Mouse (Mus musculus): ENCODE measurements around the gene 9430097D07Rik. TPM values are rescaled to one million over a fixed set of nuclear protein-coding genes. Genes with fewer than 3 reads are reported as not detected.

The 9430097D07Rik gene
- polyA plus RNA-seq, 1 experiment from 2014 or later, result 0.18 TPM

GRCm38 (mm10) chr2:32610610-32611229 lies 35.2 kb upstream of the 9430097D07Rik start:
- Histone ChIP-seq H3K9ac (ENCODE audit: low read depth, low read length) (no peak overlapping the region), H3K9me3 (ENCODE audit: control insufficient read depth, low read length) (no peaks in the 10 kb centered on the region), H3K4me2 (ENCODE audit: low read depth, low read length) (peak overlapping the region; percentile 46), H3K36me3 (ENCODE audit: control insufficient read depth, insufficient read depth, low read length) (peaks cover 24% of the 10 kb centered on the region), H3K4me3 (ENCODE audit: low read depth, low read length) (peak overlapping the region; percentile 32), H3K27me3 (replicated peaks; ENCODE audit: control insufficient read depth, insufficient read depth, low read length) (0 out of 2 replicates have a peak, but pooled peaks cover 3% of the 10 kb centered on the region), H3K4me1 (ENCODE audit: control insufficient read depth, insufficient read depth, low read length) (peaks cover 21% of the 10 kb centered on the region), H3K27ac (replicated peaks; ENCODE audit: low read depth, low read length) (no peak overlapping the region)
- WGBS, result 17% methylated on average over 23 of the region's 23 CpGs
- peak; percentile 70 for DNase-seq (ENCODE audit: low spot score)
- ATAC-seq (ENCODE audit: low read depth), result no peak

- ATAC-seq (ENCODE audit: low read depth), result peak; percentile 6; the same call in 1 of the 2 replicates
- no peak for DNase-seq (ENCODE audit: low spot score)
- peaks cover 21% of the 10 kb centered on the region for H3K4me1 ChIP-seq (ENCODE audit: control insufficient read depth, insufficient read depth, low read length)
- H3K27ac ChIP-seq (replicated peaks; ENCODE audit: low read depth, low read length), result peak overlapping the region; percentile 72
- no peaks in the 10 kb centered on the region for H3K9me3 ChIP-seq (ENCODE audit: control insufficient read depth, low read length)
- 0 out of 2 replicates have a peak, but pooled peaks cover 3% of the 10 kb centered on the region for H3K27me3 ChIP-seq (replicated peaks; ENCODE audit: control insufficient read depth, insufficient read depth, low read length)
- 52% methylated on average over 18 of the region's 18 CpGs for WGBS
- peaks cover 12% of the 10 kb centered on the region for H3K36me3 ChIP-seq (ENCODE audit: control insufficient read depth, insufficient read depth, low read length)
- peak overlapping the region; percentile 86 for H3K4me2 ChIP-seq (ENCODE audit: low read depth, low read length)
- peak overlapping the region; percentile 53; the same call in 1 of the 2 replicates for H3K9ac ChIP-seq (ENCODE audit: low read depth, low read length)
- H3K4me3 ChIP-seq (ENCODE audit: low read depth, low read length), result peak overlapping the region; percentile 57
Measured at GRCm38 (mm10) chr2:32608778-32609435, 33.4 kb upstream of the 9430097D07Rik start.

- 0 out of 2 replicates have a peak, but pooled peaks cover 3% of the 10 kb centered on the region for H3K27me3 ChIP-seq (replicated peaks; ENCODE audit: control insufficient read depth, insufficient read depth, low read length)
- peaks cover 21% of the 10 kb centered on the region for H3K4me1 ChIP-seq (ENCODE audit: control insufficient read depth, insufficient read depth, low read length)
- DNase-seq (ENCODE audit: low spot score) (peak; percentile 87), ATAC-seq (ENCODE audit: low read depth) (peak; percentile 58)
- peaks cover 12% of the 10 kb centered on the region for H3K36me3 ChIP-seq (ENCODE audit: control insufficient read depth, insufficient read depth, low read length)
- H3K27ac ChIP-seq (replicated peaks; ENCODE audit: low read depth, low read length), result peak overlapping the region; percentile 72
- H3K9ac ChIP-seq (ENCODE audit: low read depth, low read length), result peak overlapping the region; percentile 73
- H3K9me3 ChIP-seq (ENCODE audit: control insufficient read depth, low read length), result no peaks in the 10 kb centered on the region
- H3K4me2 ChIP-seq (ENCODE audit: low read depth, low read length), result peak overlapping the region; percentile 86
- 5% methylated on average over 25 of the region's 25 CpGs for WGBS
- peak overlapping the region; percentile 57 for H3K4me3 ChIP-seq (ENCODE audit: low read depth, low read length)
Measured at GRCm38 (mm10) chr2:32608141-32608777, 32.8 kb upstream of the 9430097D07Rik start.

GRCm38 (mm10) chr2:32607262-32607947 lies 31.9 kb upstream of the 9430097D07Rik start:
- Histone ChIP-seq H3K36me3 (ENCODE audit: control insufficient read depth, insufficient read depth, low read length) (peaks cover 5% of the 10 kb centered on the region; the same call in 1 of the 2 replicates), H3K4me3 (ENCODE audit: low read depth, low read length) (peak overlapping the region; percentile 57), H3K27ac (replicated peaks; ENCODE audit: low read depth, low read length) (peak overlapping the region; percentile 72), H3K4me1 (ENCODE audit: control insufficient read depth, insufficient read depth, low read length) (peaks cover 21% of the 10 kb centered on the region), H3K27me3 (replicated peaks; ENCODE audit: control insufficient read depth, insufficient read depth, low read length) (0 out of 2 replicates have a peak, but pooled peaks cover 3% of the 10 kb centered on the region), H3K9ac (ENCODE audit: low read depth, low read length) (peak overlapping the region; percentile 73), H3K9me3 (ENCODE audit: control insufficient read depth, low read length) (no peaks in the 10 kb centered on the region), H3K4me2 (ENCODE audit: low read depth, low read length) (peak overlapping the region; percentile 86)
- 7% methylated on average over 13 of the region's 34 CpGs for WGBS
- DNase-seq (ENCODE audit: low spot score), result peak; percentile 84
- ATAC-seq (ENCODE audit: low read depth), result peak; percentile 17; the same call in 1 of the 2 replicates

- WGBS, result 27% methylated on average over 22 of the region's 55 CpGs
- no peaks in the 10 kb centered on the region for H3K9me3 ChIP-seq (ENCODE audit: control insufficient read depth, low read length)
- DNase-seq (ENCODE audit: low spot score), result peak; percentile 92
- H3K27ac ChIP-seq (replicated peaks; ENCODE audit: low read depth, low read length), result peak overlapping the region; percentile 72; the same call in 1 of the 2 replicates
- peaks cover 22% of the 10 kb centered on the region for H3K4me1 ChIP-seq (ENCODE audit: control insufficient read depth, insufficient read depth, low read length)
- 0 out of 2 replicates have a peak, but pooled peaks cover 3% of the 10 kb centered on the region for H3K27me3 ChIP-seq (replicated peaks; ENCODE audit: control insufficient read depth, insufficient read depth, low read length)
- ATAC-seq (ENCODE audit: low read depth), result peak; percentile 87
- peak overlapping the region; percentile 57 for H3K4me3 ChIP-seq (ENCODE audit: low read depth, low read length)
- H3K9ac ChIP-seq (ENCODE audit: low read depth, low read length), result peak overlapping the region; percentile 73
- no peaks in the 10 kb centered on the region for H3K36me3 ChIP-seq (ENCODE audit: control insufficient read depth, insufficient read depth, low read length)
- peak overlapping the region; percentile 86 for H3K4me2 ChIP-seq (ENCODE audit: low read depth, low read length)
Measured at GRCm38 (mm10) chr2:32606161-32607142, 31.0 kb upstream of the 9430097D07Rik start.

GRCm38 (mm10) chr2:32604631-32605030 lies 29.1 kb upstream of the 9430097D07Rik start:
- DNase-seq (ENCODE audit: low spot score), result no peak
- no peak overlapping the region for H3K9ac ChIP-seq (ENCODE audit: low read depth, low read length)
- H3K9me3 ChIP-seq (ENCODE audit: control insufficient read depth, low read length), result no peaks in the 10 kb centered on the region
- 0 out of 2 replicates have a peak, but pooled peaks cover 3% of the 10 kb centered on the region for H3K27me3 ChIP-seq (replicated peaks; ENCODE audit: control insufficient read depth, insufficient read depth, low read length)
- H3K4me1 ChIP-seq (ENCODE audit: control insufficient read depth, insufficient read depth, low read length), result peaks cover 20% of the 10 kb centered on the region
- 55% methylated on average over 10 of the region's 10 CpGs for WGBS
- H3K36me3 ChIP-seq (ENCODE audit: control insufficient read depth, insufficient read depth, low read length), result no peaks in the 10 kb centered on the region
- H3K4me3 ChIP-seq (ENCODE audit: low read depth, low read length), result no peak overlapping the region
- no peak overlapping the region for H3K27ac ChIP-seq (replicated peaks; ENCODE audit: low read depth, low read length)
- ATAC-seq (ENCODE audit: low read depth), result no peak
- no peak overlapping the region for H3K4me2 ChIP-seq (ENCODE audit: low read depth, low read length)

- ATAC-seq (ENCODE audit: low read depth) (peak; percentile 56), DNase-seq (ENCODE audit: low spot score) (peak; percentile 80)
- Histone ChIP-seq H3K4me3 (ENCODE audit: low read depth, low read length) (peak overlapping the region; percentile 33), H3K4me2 (ENCODE audit: low read depth, low read length) (peak overlapping the region; percentile 51), H3K27ac (replicated peaks; ENCODE audit: low read depth, low read length) (peak overlapping the region; percentile 61), H3K27me3 (replicated peaks; ENCODE audit: control insufficient read depth, insufficient read depth, low read length) (0 out of 2 replicates have a peak, but pooled peaks cover 3% of the 10 kb centered on the region), H3K4me1 (ENCODE audit: control insufficient read depth, insufficient read depth, low read length) (peaks cover 7% of the 10 kb centered on the region), H3K36me3 (ENCODE audit: control insufficient read depth, insufficient read depth, low read length) (peaks cover 4% of the 10 kb centered on the region; the same call in 1 of the 2 replicates), H3K9me3 (ENCODE audit: control insufficient read depth, low read length) (no peaks in the 10 kb centered on the region), H3K9ac (ENCODE audit: low read depth, low read length) (0 out of 2 replicates have a peak overlapping the region, but pooled peaks have one; percentile 0)
- WGBS, result under 1% methylated on average over 11 of the region's 11 CpGs
Measured at GRCm38 (mm10) chr2:32602600-32603054, 27.1 kb upstream of the 9430097D07Rik start.

Data from embryonic facial prominence, embryonic 14.5 days (tissue).